Mouse (Mus musculus) adrenal gland, postnatal 25 days (tissue): ENCODE data around the gene Bid. TPM values are rescaled to one million over a fixed set of nuclear protein-coding genes. Genes with fewer than 3 reads are reported as not detected.
"Not testable (repeated sequence)": the region's sequence is repeated elsewhere in the genome, so short reads cannot be mapped to it uniquely, and the experiment has no call there.

Source experiments
- DNase-seq: peaks from one replicate; pipeline ENCODE4 v3.0.0; 2021; ENCODE audit warnings: mixed read lengths
- total RNA-seq: library from RNA; stranded (reverse); gene quantifications from 2 replicates; pipeline ENCODE4 v1.2.3, GENCODE M21; 2021

The Bid gene
- total RNA-seq, 1 experiment from 2014 or later, result 6.5 TPM

DNA sequence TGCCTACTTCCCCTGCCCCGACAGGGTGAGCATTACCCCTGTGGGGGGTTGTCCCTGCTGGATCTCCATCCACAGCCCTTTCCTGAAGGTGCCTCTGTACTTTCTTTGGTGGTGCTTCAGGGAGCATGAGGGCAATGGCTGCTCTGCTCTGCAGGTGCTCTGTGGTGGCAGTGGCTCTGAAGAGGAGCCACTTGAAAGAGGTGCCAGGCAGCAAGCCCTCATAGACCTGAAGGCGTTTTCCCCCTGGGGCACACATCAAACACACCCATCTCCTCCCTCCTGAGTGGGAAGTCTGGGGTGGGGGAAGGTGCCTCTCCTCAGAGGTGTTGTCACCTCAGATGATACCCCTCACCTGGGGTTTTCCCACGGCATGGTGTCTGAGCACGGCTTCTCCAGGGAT lies 17.5 kb upstream of the Bid start:
- no peak for DNase-seq

GRCm38 (mm10) chr6:120933670-120934069 lies 17.0 kb upstream of the Bid start:
- no peak for DNase-seq

DNA sequence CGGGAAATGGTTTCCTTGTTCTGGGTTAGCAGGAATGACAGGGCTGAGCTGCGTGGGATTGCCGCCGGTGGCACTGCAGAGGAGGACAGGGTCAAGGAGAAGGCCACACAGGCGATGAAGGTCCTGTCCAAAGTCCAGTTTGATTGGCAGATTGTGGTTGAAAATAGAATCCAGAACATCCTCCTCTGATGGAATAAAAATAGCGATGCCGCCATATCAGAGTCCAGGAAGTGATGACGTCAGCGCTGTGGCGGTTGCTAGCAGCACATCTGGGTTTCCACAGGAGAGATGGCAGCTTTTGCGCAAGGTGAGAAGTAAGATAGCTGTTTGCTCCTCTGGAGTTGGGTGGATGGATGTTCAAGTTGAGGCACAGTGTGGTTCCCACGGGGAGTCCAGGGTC lies 15.9 kb upstream of the Bid start:
- DNase-seq, result no peak

- no peak for DNase-seq
Measured at GRCm38 (mm10) chr6:120930450-120931306, 14.0 kb upstream of the Bid start.

DNA sequence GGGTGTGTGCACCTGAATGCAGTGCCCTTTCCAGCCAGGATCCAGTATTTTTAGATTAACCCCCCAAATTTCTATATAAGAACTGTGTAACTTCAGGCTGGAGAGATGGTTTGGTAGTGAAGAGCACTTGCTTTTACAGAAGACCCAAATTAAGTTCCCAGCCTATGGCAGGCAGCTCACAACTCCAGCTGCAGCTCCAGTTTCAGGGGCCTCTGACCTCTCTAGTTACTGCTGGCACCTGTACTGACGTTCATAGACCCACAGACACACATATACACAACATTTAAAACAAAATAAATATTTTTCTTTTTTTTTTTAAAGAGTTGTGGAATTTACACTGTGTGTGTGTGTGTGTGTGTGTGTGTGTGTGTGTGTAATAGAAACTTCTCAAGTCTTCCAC lies 12.8 kb upstream of the Bid start:
- DNase-seq, result no peak

DNA sequence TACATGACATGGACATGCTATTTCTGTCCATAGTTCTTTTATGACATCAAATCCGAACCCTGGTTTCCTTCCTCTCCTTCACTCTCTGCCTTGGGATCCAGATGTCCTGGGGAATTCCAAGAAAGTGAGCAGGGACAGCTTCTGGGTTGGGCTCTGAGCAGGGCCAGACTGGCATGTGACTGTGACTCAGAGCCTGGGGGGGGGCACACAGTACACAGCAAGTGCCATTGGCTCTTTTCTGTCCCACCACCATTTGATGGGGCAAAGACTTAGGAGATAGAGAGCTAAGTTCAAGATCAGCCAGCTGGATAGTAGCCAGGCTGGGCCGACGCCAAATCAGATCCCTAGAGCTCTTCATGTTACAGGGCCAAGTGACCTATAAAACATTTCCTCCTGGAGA lies 11.1 kb upstream of the Bid start:
- peak; percentile 80 for DNase-seq

DNA sequence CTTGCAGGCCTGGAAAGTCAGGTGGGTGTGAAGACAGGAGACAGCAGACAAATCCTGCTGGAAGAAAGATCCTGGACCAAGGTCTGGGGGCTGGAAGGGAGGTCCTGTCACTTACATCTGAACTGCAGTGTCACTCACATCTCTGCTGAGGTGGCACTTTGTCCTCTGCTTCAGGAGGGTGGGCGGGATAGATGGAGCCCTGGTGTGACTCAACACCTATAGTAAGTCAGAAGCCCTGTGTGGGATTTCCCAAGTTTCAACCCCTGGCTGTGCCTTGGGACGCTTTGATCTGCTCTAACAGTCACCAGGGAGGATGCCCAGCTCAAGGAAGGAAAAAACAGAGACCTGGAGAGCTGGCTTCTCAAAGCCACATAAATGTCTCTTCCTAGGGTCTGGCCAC lies 10.2 kb upstream of the Bid start:
- no peak for DNase-seq

DNA sequence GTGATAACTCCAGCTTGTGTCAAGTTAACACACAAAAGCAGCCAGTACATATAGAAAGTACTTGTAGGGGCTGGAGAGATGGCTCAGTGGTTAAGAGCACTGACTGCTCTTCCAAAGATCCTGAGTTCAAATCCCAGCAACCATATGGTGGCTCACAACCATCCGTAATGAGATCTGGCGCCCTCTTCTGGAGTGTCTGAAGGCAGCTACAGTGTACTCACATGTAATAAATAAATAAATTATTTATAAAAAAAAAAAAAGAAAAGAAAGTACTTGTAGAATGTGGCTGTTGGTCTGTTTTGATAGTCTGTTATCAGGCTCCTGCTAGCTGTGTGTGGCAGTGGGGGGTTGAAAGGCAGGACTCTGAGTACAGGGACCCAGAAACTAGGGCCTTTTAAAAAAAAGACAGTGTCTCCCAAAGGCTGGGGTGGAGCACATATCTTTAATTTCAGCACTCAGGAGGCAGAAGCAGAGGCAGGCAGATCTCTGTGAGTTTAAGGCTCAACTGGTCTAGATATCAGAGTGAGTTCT lies 8.2 kb upstream of the Bid start:
- not testable (repeated sequence) for DNase-seq

DNA sequence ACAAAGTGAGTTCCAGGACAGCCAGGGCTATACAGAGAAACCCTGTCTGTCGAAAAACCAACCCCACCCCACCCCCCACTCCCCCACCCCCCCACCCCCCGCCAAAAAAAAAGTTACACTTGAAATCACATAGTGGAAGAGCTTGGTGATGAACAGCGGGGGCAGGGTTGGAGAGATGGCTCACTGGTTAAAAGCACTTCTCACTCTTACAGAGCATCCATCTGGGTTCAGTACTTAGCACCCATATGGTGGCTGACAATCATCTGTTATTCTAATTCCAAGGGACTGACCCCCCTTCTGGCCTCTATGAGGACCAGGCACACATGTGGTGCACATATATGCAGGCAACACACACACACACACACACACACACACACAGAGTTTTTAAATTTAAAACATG lies 1.3 kb upstream of the Bid start:
- no peak for DNase-seq

DNA sequence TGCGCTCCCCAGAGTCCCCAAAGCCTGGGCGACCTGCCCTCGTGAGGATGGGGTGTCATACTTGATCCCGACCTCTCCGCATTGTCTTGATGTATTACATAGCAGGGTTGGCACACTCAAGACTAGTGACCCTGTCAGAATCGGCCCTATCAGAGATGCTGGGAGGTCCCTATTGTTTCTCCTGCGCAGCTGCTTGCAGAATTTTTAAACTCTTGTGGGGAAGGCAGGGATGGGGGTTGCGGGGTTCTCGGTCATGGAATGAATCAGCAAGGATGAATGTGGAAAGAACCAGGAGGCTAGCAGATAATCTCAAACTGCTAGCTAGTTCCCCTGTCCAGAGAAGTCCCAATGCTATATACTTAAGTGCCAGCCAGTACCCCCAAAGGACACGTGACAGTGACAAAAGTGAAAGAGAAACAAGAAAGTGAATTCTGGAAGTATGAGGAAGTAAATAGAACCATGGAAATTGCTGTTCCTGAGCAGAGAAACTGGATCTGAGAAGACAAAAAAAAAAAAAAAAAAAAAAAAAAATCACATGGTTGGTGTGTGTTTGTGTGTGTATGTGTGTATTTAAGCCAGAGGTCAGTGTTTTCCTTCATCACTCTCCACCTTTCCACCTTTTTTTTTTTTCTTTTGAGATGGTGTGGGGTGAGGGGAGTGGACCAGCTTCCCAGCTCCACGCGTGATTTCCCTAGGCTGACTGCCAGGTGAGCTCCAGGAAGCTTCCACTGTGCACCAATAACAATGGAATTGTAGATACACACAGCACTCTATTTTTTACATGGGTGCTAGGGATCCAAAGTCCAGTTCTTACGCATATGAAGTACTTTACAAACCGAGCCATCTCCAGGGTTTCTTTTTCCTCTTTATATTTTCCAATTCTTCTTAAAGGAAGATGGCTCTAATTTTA lies 574 bp upstream of the Bid start:
- not testable (repeated sequence) for DNase-seq

GRCm38 (mm10) chr6:120915649-120915975 lies 1.0 kb downstream of the Bid start:
- no peak for DNase-seq

DNA sequence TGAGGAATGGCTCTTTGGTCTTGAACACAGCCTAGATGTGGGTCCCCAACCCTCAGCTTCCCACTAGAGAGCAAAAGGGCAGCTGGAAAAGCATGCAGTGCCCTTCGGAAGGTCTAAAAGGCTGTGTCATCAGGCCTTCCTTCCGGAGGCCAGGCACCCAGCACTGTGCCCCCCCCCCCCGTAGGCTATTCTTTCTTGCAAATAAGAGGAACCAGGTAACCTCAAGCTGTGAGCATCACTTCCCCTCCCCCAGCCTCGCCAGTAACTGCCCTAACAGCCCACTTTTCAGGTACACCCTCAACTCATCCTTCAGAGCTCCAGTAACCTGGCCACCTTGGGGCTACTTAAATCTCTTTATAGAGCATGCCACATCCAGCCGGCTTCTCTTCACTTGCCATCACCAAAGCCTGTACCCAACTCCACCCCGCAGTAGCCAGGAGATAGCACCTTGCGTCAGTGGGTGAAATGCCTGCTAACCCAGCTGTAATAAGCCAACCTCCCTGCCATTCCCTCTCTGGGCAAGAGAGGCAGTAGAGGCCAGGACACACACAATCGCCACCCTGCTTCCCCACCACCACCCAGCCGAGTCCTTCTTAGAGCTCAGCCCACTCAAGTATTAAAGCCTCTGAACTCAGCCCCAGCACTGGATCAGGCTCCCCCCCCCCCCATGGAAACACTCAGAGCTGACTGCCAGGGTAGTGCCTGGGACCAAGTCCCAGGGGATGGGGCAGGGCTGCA lies 1.6 kb downstream of the Bid start:
- DNase-seq, result no peak

DNA sequence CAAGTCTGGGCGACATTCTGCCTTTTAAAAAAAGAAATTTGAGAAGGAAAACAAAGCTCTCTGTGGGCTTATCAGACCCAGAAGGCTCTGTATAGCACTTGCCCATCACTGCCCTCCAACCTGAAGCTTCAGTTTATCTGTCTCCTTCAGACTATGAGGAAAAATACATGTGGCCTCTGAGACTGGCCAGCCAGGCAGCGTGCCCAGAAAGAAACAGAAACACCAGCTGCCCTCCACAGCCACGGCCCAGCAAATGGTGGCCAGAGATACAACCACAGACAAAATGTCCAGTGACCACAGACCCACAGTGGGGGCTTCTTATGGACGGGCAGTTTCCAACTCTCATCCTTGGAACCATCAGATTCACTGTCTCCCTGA lies 2.1 kb downstream of the Bid start:
- DNase-seq, result no peak

GRCm38 (mm10) chr6:120913783-120914182 lies 2.9 kb downstream of the Bid start:
- no peak for DNase-seq

- no peak for DNase-seq
Measured at GRCm38 (mm10) chr6:120912931-120913330, 3.7 kb downstream of the Bid start.

DNA sequence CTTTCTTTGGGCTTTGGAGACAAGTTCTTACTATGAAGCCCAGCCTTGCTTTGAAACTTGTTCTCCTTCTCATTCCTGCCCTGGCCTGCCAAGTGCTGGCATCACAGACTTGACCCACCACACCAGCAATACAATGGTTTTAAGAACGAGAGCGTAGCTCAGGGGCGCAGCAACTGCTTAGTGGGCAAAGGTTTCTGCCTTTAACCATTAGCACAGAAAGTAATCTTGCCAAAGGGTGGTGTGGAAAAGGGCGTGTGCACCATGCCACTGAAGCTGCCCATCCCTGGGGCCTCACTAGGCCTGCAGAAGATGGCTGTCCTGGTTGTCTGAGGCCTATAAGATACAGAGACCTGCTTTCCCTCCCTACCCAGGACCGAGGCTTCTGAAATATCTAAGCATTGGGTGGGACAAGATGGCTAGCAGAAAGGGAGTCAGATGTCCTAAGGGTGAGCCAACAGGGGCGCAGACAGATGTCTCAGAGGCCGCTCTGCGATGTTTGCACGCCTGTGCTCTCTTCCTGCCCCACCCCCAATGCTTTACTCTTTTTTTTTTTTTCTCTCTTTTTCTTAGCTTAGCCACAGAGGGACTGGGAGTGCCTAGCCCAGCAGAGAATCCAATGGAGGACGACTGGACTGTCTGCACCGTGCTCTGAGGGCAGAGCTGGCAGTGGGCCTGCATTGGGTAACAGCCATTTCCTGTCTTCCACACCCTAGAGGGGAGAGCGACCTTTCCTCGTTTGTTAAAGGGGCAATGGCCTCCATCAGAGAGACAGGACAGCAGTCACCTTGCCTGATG lies 5.2 kb downstream of the Bid start:
- DNase-seq, result no peak

DNA sequence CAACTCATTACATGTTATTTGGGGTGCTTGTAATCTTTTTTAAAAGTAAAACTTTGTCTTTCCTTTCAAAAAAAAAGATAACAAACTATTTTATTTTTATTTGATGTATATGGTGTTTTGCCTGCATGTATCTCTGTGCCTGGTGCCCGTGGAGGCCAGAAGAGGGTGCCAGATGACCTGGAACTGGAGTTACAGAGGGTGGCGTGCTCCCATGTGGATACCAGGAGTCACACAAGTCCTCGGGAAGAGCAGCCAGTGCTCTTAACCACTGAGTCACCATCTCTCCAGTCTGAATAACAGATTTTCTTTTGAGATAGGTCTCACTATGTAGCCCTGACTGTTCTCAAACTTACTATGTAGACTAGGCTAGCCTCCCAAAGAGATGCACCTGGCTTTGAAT lies 7.2 kb downstream of the Bid start:
- no peak for DNase-seq

DNA sequence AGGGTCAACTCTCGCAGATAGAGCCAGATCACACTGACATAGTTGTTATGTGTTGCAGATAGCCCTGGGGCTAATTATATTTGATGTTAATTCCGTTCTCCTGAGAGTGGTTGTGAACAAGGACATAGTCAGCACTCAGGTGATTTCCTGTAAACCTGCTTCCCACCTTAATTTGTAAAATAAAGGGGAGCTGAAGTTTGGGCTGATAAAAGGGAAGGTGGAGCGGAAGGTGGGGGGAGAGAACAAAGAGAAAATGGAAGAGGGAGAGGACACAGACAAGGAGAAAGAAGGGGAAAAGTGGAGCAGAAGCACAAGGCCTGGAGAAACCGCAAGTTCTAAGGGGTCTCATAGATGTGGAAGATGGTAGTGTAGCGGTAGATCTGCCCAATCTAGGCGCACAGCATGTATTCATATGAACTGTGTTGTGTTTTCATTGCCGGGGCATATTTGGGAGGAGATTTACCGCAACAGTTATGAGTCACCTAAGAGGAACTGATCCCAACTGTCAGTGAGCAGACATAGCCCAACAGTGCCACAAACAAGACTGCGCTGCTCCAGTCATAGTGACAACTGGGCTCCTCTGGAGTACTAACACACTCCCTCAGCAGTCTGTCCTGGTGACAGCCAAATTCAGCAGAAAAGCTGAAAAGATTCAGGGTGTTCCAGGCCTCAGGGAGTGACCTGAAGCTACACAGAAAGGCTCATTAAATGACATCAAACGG lies 8.6 kb downstream of the Bid start:
- not testable (repeated sequence) for DNase-seq

DNA sequence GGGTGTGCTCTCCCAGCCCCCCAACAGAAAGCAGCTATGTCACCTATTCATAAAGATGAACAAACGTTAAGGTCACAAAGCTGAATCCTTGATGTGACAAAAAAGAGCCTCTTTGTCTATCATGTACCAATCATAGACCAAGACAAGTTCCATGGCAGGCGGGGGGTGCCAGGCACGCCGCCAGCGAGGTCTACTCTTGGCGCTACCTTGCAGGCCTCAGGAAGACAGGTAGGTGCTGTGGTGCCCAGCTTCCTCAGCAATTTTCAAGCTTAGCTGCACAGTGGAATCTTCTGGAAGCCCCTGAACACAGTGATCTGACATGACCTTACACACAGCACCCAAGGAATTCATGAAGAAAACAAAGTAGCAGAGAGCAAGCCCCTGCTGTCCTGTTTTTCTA lies 10.1 kb downstream of the Bid start:
- no peak for DNase-seq

- DNase-seq, result no peak
Measured at GRCm38 (mm10) chr6:120905111-120905510, 11.5 kb downstream of the Bid start.

DNA sequence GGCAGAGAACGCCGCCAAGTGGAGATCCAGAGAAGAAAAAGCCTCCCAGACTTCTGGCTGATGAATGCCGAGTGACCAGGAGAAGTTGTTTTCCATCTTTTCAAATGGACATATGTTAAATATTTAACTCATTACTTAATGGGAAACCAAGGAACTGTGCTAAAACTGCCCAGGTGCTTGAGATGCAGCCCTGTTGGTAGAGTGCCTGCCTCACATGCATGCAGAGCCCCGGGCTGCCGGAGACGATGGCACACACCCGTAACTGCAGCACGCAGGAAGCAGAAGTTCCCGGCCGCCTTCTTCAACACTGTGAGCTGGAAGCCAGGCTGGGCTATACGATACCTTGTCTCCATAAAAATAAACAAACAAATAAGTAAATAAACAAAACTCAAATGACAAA lies 12.7 kb downstream of the Bid start:
- DNase-seq, result no peak
